In the genomic region with DNA sequence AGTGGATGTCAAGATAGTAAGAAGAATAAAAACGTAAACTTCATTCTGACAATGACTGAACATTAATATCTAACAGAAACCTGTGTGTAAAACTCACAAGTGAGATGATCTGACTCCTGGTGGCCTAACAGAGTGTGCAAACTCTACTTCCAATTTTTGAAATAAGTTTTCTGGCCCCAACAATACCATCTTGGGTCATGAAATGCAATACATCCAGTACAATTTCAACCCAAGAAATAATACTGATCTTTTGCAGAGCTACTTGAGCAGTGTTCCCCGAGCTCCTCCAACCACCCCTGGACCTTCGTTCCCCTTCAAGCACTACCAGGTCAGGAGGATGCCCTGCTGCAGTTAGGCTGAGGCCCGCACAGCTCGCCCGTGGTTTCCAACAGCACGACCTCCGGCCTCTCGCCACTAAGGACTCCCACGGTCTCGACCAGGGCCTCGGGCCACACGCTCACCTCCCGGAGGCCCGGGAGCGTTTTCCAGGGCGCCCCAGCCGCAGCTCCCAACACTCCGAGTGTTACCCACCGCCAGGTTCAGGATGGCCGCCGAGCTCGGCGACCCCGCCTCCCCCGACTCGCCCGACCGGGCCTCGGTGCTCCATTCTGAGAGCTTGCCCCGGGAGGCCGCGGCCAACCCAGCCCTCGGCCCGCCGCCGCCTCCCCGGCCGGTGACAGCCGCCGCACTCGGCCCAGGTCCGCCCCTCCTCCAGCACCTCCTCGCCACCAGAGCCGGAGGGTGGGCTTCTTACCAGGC, we compare ENCODE assay signal across 9 mouse cellular contexts. TPM values are rescaled to one million over a fixed set of nuclear protein-coding genes. Genes with fewer than 3 reads are reported as not detected.
A peak's percentile ranks its signal among the peaks of the same experiment; 100 is the strongest.
DNase-seq lines count a peak whose midpoint lies in the region; ATAC-seq and TF ChIP-seq lines count a peak whose summit lies in the region.
"Had no signal": no experiment of that assay in that cellular context is flagged by ENCODE, and none has a peak within 500 bp of the region (broad histone marks: within the 10 kb centered on the region; RNA-seq: fewer than 3 reads in every experiment).

No protein-coding gene starts in this region.

- peak overlapping the region; percentile 57 for H3K4me2 ChIP-seq in embryonic facial prominence, embryonic 12.5 days (replicated peaks)
- peak overlapping the region; percentile 53 for H3K4me2 ChIP-seq in hindbrain, embryonic 11.5 days (replicated peaks; ENCODE audit: low read depth, low read length)

- under 1% methylated on average over 45 of the region's 45 CpGs for WGBS in embryonic facial prominence, embryonic 12.5 days
- 1% methylated on average over 36 of the region's 45 CpGs for WGBS in hindbrain, embryonic 11.5 days

- peaks cover 2% of the 10 kb centered on the region; the same call in 1 of the 2 replicates for H3K36me3 ChIP-seq in ES-E14 (ENCODE audit: control insufficient read depth, insufficient read depth, low read length, poor library complexity, severe bottlenecking)
- no peaks in the 10 kb centered on the region for H3K36me3 ChIP-seq in embryonic facial prominence, embryonic 12.5 days
- H3K36me3 ChIP-seq in hindbrain, embryonic 11.5 days (ENCODE audit: control insufficient read depth, insufficient read depth, low read length), result no peaks in the 10 kb centered on the region

- peak overlapping the region; percentile 94 for H3K4me3 ChIP-seq in ES-E14 (ENCODE audit: insufficient read depth in 1 of 2, low read depth in 1 of 2, low read length in 2 of 2, poor library complexity in 1 of 2, severe bottlenecking in 1 of 2)
- peak overlapping the region; percentile 90 for H3K4me3 ChIP-seq in embryonic facial prominence, embryonic 12.5 days
- H3K4me3 ChIP-seq in hindbrain, embryonic 11.5 days (ENCODE audit: low read depth, low read length), result peak overlapping the region; percentile 94

- H3K9me3 ChIP-seq in ES-E14 (ENCODE audit: control insufficient read depth, insufficient read depth, low read depth, low read length), result no peaks in the 10 kb centered on the region
- H3K9me3 ChIP-seq in embryonic facial prominence, embryonic 12.5 days, result no peaks in the 10 kb centered on the region
- H3K9me3 ChIP-seq in hindbrain, embryonic 11.5 days (ENCODE audit: control insufficient read depth, low read length), result no peaks in the 10 kb centered on the region

- peak; percentile 55 for DNase-seq in embryo, embryonic 10 days (ENCODE audit: low spot score)
- no peak for DNase-seq in embryo, embryonic 9.5 days (ENCODE audit: extremely low spot score)
- no peak for DNase-seq in ES-E14 (ENCODE audit: low read depth, low spot score)
- DNase-seq in hindbrain, embryonic 11.5 days (ENCODE audit: low spot score), result no peak
- peak; percentile 26 for DNase-seq in layer of hippocampus, adult 9-11 months
- DNase-seq in right cerebral cortex, postnatal 36 days (ENCODE audit: low spot score in 2 of 2), result peak; percentile 4 to 5

- no peaks in the 10 kb centered on the region for H3K27me3 ChIP-seq in embryonic facial prominence, embryonic 12.5 days
- H3K27me3 ChIP-seq in hindbrain, embryonic 11.5 days (ENCODE audit: control insufficient read depth, insufficient read depth, low read length), result no peaks in the 10 kb centered on the region

- peak overlapping the region; percentile 48; the same call in 1 of the 2 replicates for H3K27ac ChIP-seq in ES-E14 (ENCODE audit: insufficient read depth, low read depth, low read length, poor library complexity, severe bottlenecking)
- peak overlapping the region; percentile 95 for H3K27ac ChIP-seq in embryonic facial prominence, embryonic 12.5 days
- peak overlapping the region; percentile 91 for H3K27ac ChIP-seq in hindbrain, embryonic 11.5 days (ENCODE audit: low read depth, low read length)

- H3K9ac ChIP-seq in ES-E14 (ENCODE audit: insufficient read depth, low read depth, low read length, poor library complexity, severe bottlenecking), result peak overlapping the region; percentile 94
- H3K9ac ChIP-seq in embryonic facial prominence, embryonic 12.5 days, result peak overlapping the region; percentile 98
- H3K9ac ChIP-seq in hindbrain, embryonic 11.5 days (ENCODE audit: low read depth, low read length), result peak overlapping the region; percentile 98

- in situ Hi-C loops in ES-E14 (cut with MboI; ENCODE audit: low sequenced_read_pairs in 2 of 2, unreplicated experiment in 2 of 2), result no loop called here

- peak; percentile 94 for ATAC-seq in embryonic facial prominence, embryonic 12.5 days (ENCODE audit: insufficient number of reproducible peaks, insufficient read depth, low FRiP score, low TSS enrichment)
- ATAC-seq in hindbrain, embryonic 11.5 days (ENCODE audit: low FRiP score), result peak; percentile 93
- 0 out of 2 replicates have a peak, but pooled peaks have one; percentile 20 for ATAC-seq in megakaryocyte, adult 5-6 weeks (ENCODE audit: poor library complexity, severe bottlenecking)

- H3K4me1 ChIP-seq in ES-E14 (ENCODE audit: control insufficient read depth in 2 of 2, insufficient read depth in 2 of 2, low read length in 2 of 2, poor library complexity in 1 of 2), result peaks cover 6% of the 10 kb centered on the region in 2 experiments; a peak in 3 of 4 replicates
- peaks cover 11% of the 10 kb centered on the region for H3K4me1 ChIP-seq in embryonic facial prominence, embryonic 12.5 days
- peaks cover 2% of the 10 kb centered on the region; the same call in 1 of the 2 replicates for H3K4me1 ChIP-seq in hindbrain, embryonic 11.5 days (replicated peaks; ENCODE audit: control insufficient read depth, insufficient read depth, low read length)

TF ChIP-seq in ES-E14, 5 proteins besides CTCF, POLR2A, EP300 and RAD21:
- no peak for TF ChIP-seq ZC3H11A (IDR thresholded peaks at IDR 0.05; ENCODE audit: borderline replicate concordance, low read depth, low read length)
- TF ChIP-seq CHD2 (IDR thresholded peaks at IDR 0.05; ENCODE audit: low read depth, low read length), result no peak
- no peak for TF ChIP-seq MAFK (IDR thresholded peaks at IDR 0.05; ENCODE audit: insufficient read depth, low read depth, low read length)
- no peak for TF ChIP-seq HCFC1 (IDR thresholded peaks at IDR 0.05; ENCODE audit: borderline replicate concordance, insufficient read depth, low read length)
- no peak for TF ChIP-seq ZNF384 (IDR thresholded peaks at IDR 0.05; ENCODE audit: low read depth, low read length)

RNA-seq across cellular contexts. Expression of a gene that starts 0.6 kb away (rescaled TPM):
- 30.3 and 30.7 TPM in 2 replicates for total RNA-seq in ES-E14 (2012; rRNA removed)
- 37.0 and 37.9 TPM in 2 replicates for polyA plus RNA-seq in embryonic facial prominence, embryonic 12.5 days (2016; fragmentation: Nextera tagmentation; extraction: Ambion mirVana)
- 29.2 and 33.1 TPM in 2 replicates for polyA plus RNA-seq in hindbrain, embryonic 11.5 days (2014; fragmentation: Nextera tagmentation; extraction: Ambion mirVana)
- total RNA-seq in megakaryocyte, adult 5-6 weeks (2015), result 44.1 and 47.0 TPM in 2 replicates
- total RNA-seq in megakaryocyte, adult 5-6 weeks (2017), result 71.1 and 77.2 TPM in 2 replicates

RNA-seq across cellular contexts. Expression of a gene that starts 25.8 kb away (rescaled TPM):
- not detected in 2 replicates for total RNA-seq in ES-E14 (2012; rRNA removed)
- not detected in 2 replicates for polyA plus RNA-seq in embryonic facial prominence, embryonic 12.5 days (2016; fragmentation: Nextera tagmentation; extraction: Ambion mirVana)
- not detected in 2 replicates for polyA plus RNA-seq in hindbrain, embryonic 11.5 days (2014; fragmentation: Nextera tagmentation; extraction: Ambion mirVana)
- not detected in 2 replicates for total RNA-seq in megakaryocyte, adult 5-6 weeks (2015)
- not detected in 2 replicates for total RNA-seq in megakaryocyte, adult 5-6 weeks (2017)
- polyA plus RNA-seq: large intestine, adult 2 months had no signal

RNA-seq across cellular contexts. Expression of a gene that starts 43.5 kb away (rescaled TPM):
- 18.9 and 23.8 TPM in 2 replicates for total RNA-seq in ES-E14 (2012; rRNA removed)
- polyA plus RNA-seq in embryonic facial prominence, embryonic 12.5 days (2016; fragmentation: Nextera tagmentation; extraction: Ambion mirVana), result 38.8 and 40.1 TPM in 2 replicates
- 31.5 and 33.2 TPM in 2 replicates for polyA plus RNA-seq in hindbrain, embryonic 11.5 days (2014; fragmentation: Nextera tagmentation; extraction: Ambion mirVana)
- total RNA-seq in megakaryocyte, adult 5-6 weeks (2015), result 14.4 and 14.6 TPM in 2 replicates
- total RNA-seq in megakaryocyte, adult 5-6 weeks (2017), result 15.7 and 16.0 TPM in 2 replicates

Comparison
In these comparisons a context has a peak if more than half of its experiments do, and no peak if none do; other contexts are left out.
1. DNase-seq: peak in embryo, embryonic 10 days (single experiment), layer of hippocampus, adult 9-11 months (single experiment) and right cerebral cortex, postnatal 36 days (2 of 2); none in embryo, embryonic 9.5 days (single experiment), ES-E14 (single experiment) and hindbrain, embryonic 11.5 days (single experiment).
2. ATAC-seq: peak in every context shown above with its lines; median percentile 94 in embryonic facial prominence, embryonic 12.5 days; 93 in hindbrain, embryonic 11.5 days; 20 in megakaryocyte, adult 5-6 weeks.
3. Peak in every context shown above with its lines, with median percentiles within 50 percentile points of each other: H3K27ac ChIP-seq, H3K4me3 ChIP-seq and H3K9ac ChIP-seq.